Comparison of ENCODE assay signal across 11 mouse cellular contexts in the genomic region with DNA sequence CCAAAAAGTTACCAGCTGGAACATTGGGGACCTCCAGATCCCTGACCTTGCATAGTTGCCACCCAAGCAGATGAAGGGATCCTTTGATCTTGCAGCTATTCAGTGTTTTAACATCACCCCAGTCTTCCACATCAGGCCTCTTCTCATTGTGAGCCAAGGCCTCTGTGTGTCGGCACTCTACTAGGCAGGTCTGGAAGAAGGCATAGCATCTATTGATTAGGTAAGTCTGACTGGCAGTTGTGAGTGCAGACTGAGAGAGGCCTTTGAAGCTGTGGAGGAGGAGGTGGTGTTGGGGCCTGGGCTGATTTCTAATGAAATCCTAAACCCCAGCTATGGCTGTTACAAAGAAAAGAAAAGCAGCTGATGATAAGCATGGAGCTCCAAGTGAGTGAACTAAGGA. TPM values are rescaled to one million over a fixed set of nuclear protein-coding genes. Genes with fewer than 3 reads are reported as not detected.
A peak's percentile ranks its signal among the peaks of the same experiment; 100 is the strongest.
DNase-seq lines count a peak whose midpoint lies in the region; ATAC-seq lines count a peak whose summit lies in the region.
"Had no signal": no experiment of that assay in that cellular context is flagged by ENCODE, and none has a peak within 500 bp of the region (broad histone marks: within the 10 kb centered on the region; RNA-seq: fewer than 3 reads in every experiment).

No protein-coding gene starts in this region.

- H3K4me3 ChIP-seq in heart, embryonic 10.5 days = 0 out of 2 replicates have a peak overlapping the region, but pooled peaks have one; percentile 6
- no peak overlapping the region for H3K4me3 ChIP-seq in heart, embryonic 12.5 days
- no peak overlapping the region for H3K4me3 ChIP-seq in forebrain, embryonic 14.5 days (ENCODE audit: low read depth, low read length)
- 0 out of 2 replicates have a peak overlapping the region, but pooled peaks have one; percentile 1 for H3K4me3 ChIP-seq in midbrain, embryonic 11.5 days (ENCODE audit: low read depth, low read length)
- H3K4me3 ChIP-seq: erythroblast, embryonic 14.5 days; left cerebral cortex, adult 2 months; myocyte had no signal

- H3K9ac ChIP-seq in heart, embryonic 12.5 days = no peak overlapping the region
- H3K9ac ChIP-seq in forebrain, embryonic 14.5 days (ENCODE audit: low read length) = 0 out of 2 replicates have a peak overlapping the region, but pooled peaks have one; percentile 25
- peak overlapping the region; percentile 46 for H3K9ac ChIP-seq in midbrain, embryonic 11.5 days (ENCODE audit: low read length)

- no peak overlapping the region for H3K4me2 ChIP-seq in heart, embryonic 12.5 days
- H3K4me2 ChIP-seq in forebrain, embryonic 14.5 days (ENCODE audit: low read length) = no peak overlapping the region
- peak overlapping the region; percentile 33; the same call in 1 of the 2 replicates for H3K4me2 ChIP-seq in midbrain, embryonic 11.5 days

- peaks cover 3% of the 10 kb centered on the region; the same call in 1 of the 2 replicates for H3K36me3 ChIP-seq in heart, embryonic 10.5 days
- 0 out of 2 replicates have a peak, but pooled peaks cover 2% of the 10 kb centered on the region for H3K36me3 ChIP-seq in heart, embryonic 12.5 days
- no peaks in the 10 kb centered on the region for H3K36me3 ChIP-seq in forebrain, embryonic 14.5 days (ENCODE audit: control insufficient read depth, insufficient read depth, low read length)
- H3K36me3 ChIP-seq in midbrain, embryonic 11.5 days (ENCODE audit: control insufficient read depth, insufficient read depth, low read length) = no peaks in the 10 kb centered on the region

- no peaks in the 10 kb centered on the region for H3K9me3 ChIP-seq in heart, embryonic 10.5 days
- no peaks in the 10 kb centered on the region for H3K9me3 ChIP-seq in heart, embryonic 12.5 days (replicated peaks)
- no peaks in the 10 kb centered on the region for H3K9me3 ChIP-seq in forebrain, embryonic 14.5 days (replicated peaks; ENCODE audit: control insufficient read depth, low read length)
- H3K9me3 ChIP-seq in midbrain, embryonic 11.5 days (ENCODE audit: control insufficient read depth, low read length) = no peaks in the 10 kb centered on the region

- no peaks in the 10 kb centered on the region for H3K27me3 ChIP-seq in heart, embryonic 10.5 days (ENCODE audit: insufficient read depth, poor library complexity, severe bottlenecking)
- no peaks in the 10 kb centered on the region for H3K27me3 ChIP-seq in heart, embryonic 12.5 days (replicated peaks)
- H3K27me3 ChIP-seq in forebrain, embryonic 14.5 days (replicated peaks; ENCODE audit: control insufficient read depth, insufficient read depth, low read length) = no peaks in the 10 kb centered on the region
- no peaks in the 10 kb centered on the region; the same call in 1 of the 2 replicates for H3K27me3 ChIP-seq in midbrain, embryonic 11.5 days (ENCODE audit: control insufficient read depth, insufficient read depth, low read length)

- DNase-seq in heart, embryonic 10.5 days (ENCODE audit: low spot score) = no peak
- DNase-seq in R1 (ENCODE audit: low read depth, low spot score) = peak; percentile 26
- peak; percentile 39 for DNase-seq in forebrain, embryonic 14.5 days (ENCODE audit: low spot score)
- peak; percentile 89 for DNase-seq in midbrain, embryonic 11.5 days (ENCODE audit: low spot score, missing footprints)
- no peak for DNase-seq in frontal cortex, adult 2 months (ENCODE audit: extremely low spot score in 1 of 2, low spot score in 1 of 2)
- no peak for DNase-seq in layer of hippocampus, adult 11-12 months (ENCODE audit: low spot score)
- no peak for DNase-seq in layer of hippocampus, adult 9-11 months

- WGBS in heart, embryonic 10.5 days = 31% methylated on average over 1 of the region's 1 CpGs
- WGBS in heart, embryonic 12.5 days = 28% methylated on average over 1 of the region's 1 CpGs
- 3% methylated on average over 1 of the region's 1 CpGs for WGBS in forebrain, embryonic 14.5 days
- WGBS in midbrain, embryonic 11.5 days = 9% methylated on average over 1 of the region's 1 CpGs

- H3K4me1 ChIP-seq in heart, embryonic 10.5 days = peaks cover 15% of the 10 kb centered on the region
- peaks cover 7% of the 10 kb centered on the region for H3K4me1 ChIP-seq in heart, embryonic 12.5 days (replicated peaks)
- no peaks in the 10 kb centered on the region for H3K4me1 ChIP-seq in forebrain, embryonic 14.5 days (ENCODE audit: control insufficient read depth, insufficient read depth, low read length)
- H3K4me1 ChIP-seq in midbrain, embryonic 11.5 days (ENCODE audit: control insufficient read depth, insufficient read depth, low read length) = peaks cover 7% of the 10 kb centered on the region; the same call in 1 of the 2 replicates

- no peak for ATAC-seq in heart, embryonic 12.5 days (ENCODE audit: insufficient number of reproducible peaks, low FRiP score)
- peak; percentile 63; the same call in 1 of the 2 replicates for ATAC-seq in forebrain, embryonic 14.5 days
- ATAC-seq in midbrain, embryonic 11.5 days (ENCODE audit: low FRiP score) = peak; percentile 84

- peak overlapping the region; percentile 64 for H3K27ac ChIP-seq in heart, embryonic 10.5 days
- H3K27ac ChIP-seq in heart, embryonic 12.5 days (ENCODE audit: poor library complexity, severe bottlenecking) = no peak overlapping the region
- no peak overlapping the region for H3K27ac ChIP-seq in forebrain, embryonic 14.5 days (ENCODE audit: low read depth, low read length)
- peak overlapping the region; percentile 32; the same call in 1 of the 2 replicates for H3K27ac ChIP-seq in midbrain, embryonic 11.5 days (ENCODE audit: low read depth, low read length)
- H3K27ac ChIP-seq: left cerebral cortex, adult 2 months had no signal

RNA-seq across cellular contexts. Expression of a gene that starts 8.0 kb away (rescaled TPM):
- polyA plus RNA-seq in heart, embryonic 10.5 days (2016; fragmentation: Nextera tagmentation; extraction: Ambion mirVana) = 19.0 and 27.1 TPM in 2 replicates
- polyA plus RNA-seq in heart, embryonic 12.5 days (2016; fragmentation: Nextera tagmentation; extraction: Ambion mirVana) = 19.2 and 20.6 TPM in 2 replicates
- 14.5 and 14.7 TPM in 2 replicates for polyA plus RNA-seq in forebrain, embryonic 14.5 days (2014; fragmentation: Nextera tagmentation; extraction: Ambion mirVana)
- polyA plus RNA-seq in midbrain, embryonic 11.5 days (2014; fragmentation: Nextera tagmentation; extraction: Ambion mirVana) = 36.9 and 37.9 TPM in 2 replicates
- polyA plus RNA-seq in frontal cortex, adult 2 months (2012; rRNA removed) = 5.5 and 6.6 TPM in 2 replicates
- polyA plus RNA-seq: erythroblast, embryonic 14.5 days had no signal

RNA-seq across cellular contexts. Expression of a gene that starts 10.1 kb away (rescaled TPM):
- polyA plus RNA-seq in heart, embryonic 10.5 days (2016; fragmentation: Nextera tagmentation; extraction: Ambion mirVana) = 12.8 and 13.6 TPM in 2 replicates
- polyA plus RNA-seq in heart, embryonic 12.5 days (2016; fragmentation: Nextera tagmentation; extraction: Ambion mirVana) = 10.3 and 14.9 TPM in 2 replicates
- 40.2 and 40.5 TPM in 2 replicates for polyA plus RNA-seq in forebrain, embryonic 14.5 days (2014; fragmentation: Nextera tagmentation; extraction: Ambion mirVana)
- 22.1 and 23.6 TPM in 2 replicates for polyA plus RNA-seq in midbrain, embryonic 11.5 days (2014; fragmentation: Nextera tagmentation; extraction: Ambion mirVana)
- 32.6 and 37.4 TPM in 2 replicates for polyA plus RNA-seq in frontal cortex, adult 2 months (2012; rRNA removed)

Comparison
In these comparisons a context has a peak if more than half of its experiments do, and no peak if none do; other contexts are left out.
1. H3K27ac ChIP-seq: peak in heart, embryonic 10.5 days (single experiment) and midbrain, embryonic 11.5 days (single experiment); none in heart, embryonic 12.5 days (single experiment) and forebrain, embryonic 14.5 days (single experiment).
2. H3K4me3 ChIP-seq: peak in heart, embryonic 10.5 days (single experiment) and midbrain, embryonic 11.5 days (single experiment); none in heart, embryonic 12.5 days (single experiment) and forebrain, embryonic 14.5 days (single experiment).
3. DNase-seq: peak in R1 (single experiment), forebrain, embryonic 14.5 days (single experiment) and midbrain, embryonic 11.5 days (single experiment); none in heart, embryonic 10.5 days (single experiment), frontal cortex, adult 2 months (0 of 2), layer of hippocampus, adult 11-12 months (single experiment) and layer of hippocampus, adult 9-11 months (single experiment).